Mouse (Mus musculus) skeletal muscle tissue, postnatal 0 days (tissue): Measurements from ENCODE around the gene Slc18a2. TPM values are rescaled to one million over a fixed set of nuclear protein-coding genes. Genes with fewer than 3 reads are reported as not detected.

Source experiments
- polyA plus RNA-seq: library from polyadenylated mRNA; unstranded; fragments of >200 nt; fragmentation: Nextera tagmentation; extraction: Ambion mirVana; gene quantifications from 2 replicates; pipeline ENCODE4 v1.2.1, GENCODE M21; 2015

The Slc18a2 gene
- 3.7 and 4.8 TPM in 2 replicates for polyA plus RNA-seq

GRCm38 (mm10) chr19:59260718-59261442 lies at the start of gene Slc18a2:
Gene Slc18a2 (plus strand): TSS chr19:59260896.

GRCm38 (mm10) chr19:59218991-59219390 lies 41.7 kb upstream of the Slc18a2 start, which contains the start of gene Kcnk18:
Gene Kcnk18 (plus strand): TSS chr19:59219214.

GRCm38 (mm10) chr19:59321990-59322389 lies 61.3 kb downstream of the Slc18a2 start, which contains the start of gene Rps12-ps3:
Gene Rps12-ps3 (plus strand): TSS chr19:59322290.

Other genes starting within 250 kb of the Slc18a2 start
- 1.2 and 1.7 TPM in 2 replicates for gene Shtn1, start 184.8 kb upstream of the Slc18a2 start, polyA plus RNA-seq
- gene Vax1, start 90.8 kb upstream of the Slc18a2 start, polyA plus RNA-seq, result not detected in 2 replicates
- gene Kcnk18, start 41.7 kb upstream of the Slc18a2 start, polyA plus RNA-seq, result not detected in 2 replicates
- 10.7 and 13.0 TPM in 2 replicates for gene Rps12-ps3, start 61.4 kb downstream of the Slc18a2 start, polyA plus RNA-seq
- gene Pdzd8, start 84.9 kb downstream of the Slc18a2 start, polyA plus RNA-seq, result 3.3 and 3.4 TPM in 2 replicates
- gene Emx2, start 197.5 kb downstream of the Slc18a2 start, polyA plus RNA-seq, result 0.54 and 1.3 TPM in 2 replicates